Mouse (Mus musculus): ENCODE measurements around the gene Pole2.

- TF ChIP-seq GATA1 (IDR thresholded peaks at IDR 0.05; ENCODE audit: low read length) (no peak), TAL1 (IDR thresholded peaks at IDR 0.05; ENCODE audit: low read length) (no peak)
Measured at GRCm38 (mm10) chr12:69197378-69198163, 30.4 kb downstream of the Pole2 start.

Data from erythroblast, embryonic 14.5 days (primary cell).